Mouse (Mus musculus): ENCODE data around the gene Riox2. TPM values are rescaled to one million over a fixed set of nuclear protein-coding genes. Genes with fewer than 3 reads are reported as not detected.

The Riox2 gene
- total and polyA plus RNA-seq, 2 experiments from 2014 or later, result 0.73 to 15.0 TPM

DNA sequence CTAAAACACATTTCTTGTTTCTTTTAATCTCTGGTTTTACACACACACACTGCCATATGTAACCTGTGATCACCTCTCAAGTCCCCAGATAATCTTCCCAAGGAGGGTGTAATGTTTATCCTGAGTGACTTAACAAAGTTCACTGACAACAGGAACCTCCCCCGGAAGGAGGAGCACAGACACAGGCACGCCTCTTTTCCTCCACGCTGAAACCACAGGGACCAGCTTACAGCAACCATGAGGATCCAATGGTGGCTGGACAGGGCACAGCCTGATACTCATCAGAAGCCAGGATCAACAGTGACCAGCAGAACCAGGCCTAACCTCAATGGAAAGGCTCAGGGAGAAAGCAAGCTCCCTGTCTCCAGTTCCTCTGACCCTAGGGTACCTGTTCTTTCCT lies 61.0 kb downstream of the Riox2 start:
- TF ChIP-seq EP300 (IDR thresholded peaks at IDR 0.05; ENCODE audit: low read depth) (no peak), CTCF (IDR thresholded peaks at IDR 0.05; ENCODE audit: low read depth) (no peak)
- Histone ChIP-seq H3K27ac (ENCODE audit: low read depth) (no peak overlapping the region), H3K4me2 (ENCODE audit: low read depth, low read length) (no peak overlapping the region), H3K4me3 (ENCODE audit: low read depth, low read length) (no peak overlapping the region), H3K27me3 (ENCODE audit: control insufficient read depth, insufficient read depth, low read length) (no peaks in the 10 kb centered on the region), H3K36me3 (replicated peaks; ENCODE audit: control insufficient read depth, insufficient read depth, low read length) (peaks cover 77% of the 10 kb centered on the region), H3K9ac (replicated peaks; ENCODE audit: low read depth, low read length) (no peak overlapping the region), H3K4me1 (ENCODE audit: control insufficient read depth, insufficient read depth) (no peaks in the 10 kb centered on the region), H3K9me3 (replicated peaks; ENCODE audit: control insufficient read depth, low read length) (no peaks in the 10 kb centered on the region)
- ATAC-seq (ENCODE audit: insufficient read depth, low read depth) (no peak), DNase-seq (ENCODE audit: low spot score) (no peak)
- WGBS, result 34% methylated on average over 3 of the region's 3 CpGs

DNA sequence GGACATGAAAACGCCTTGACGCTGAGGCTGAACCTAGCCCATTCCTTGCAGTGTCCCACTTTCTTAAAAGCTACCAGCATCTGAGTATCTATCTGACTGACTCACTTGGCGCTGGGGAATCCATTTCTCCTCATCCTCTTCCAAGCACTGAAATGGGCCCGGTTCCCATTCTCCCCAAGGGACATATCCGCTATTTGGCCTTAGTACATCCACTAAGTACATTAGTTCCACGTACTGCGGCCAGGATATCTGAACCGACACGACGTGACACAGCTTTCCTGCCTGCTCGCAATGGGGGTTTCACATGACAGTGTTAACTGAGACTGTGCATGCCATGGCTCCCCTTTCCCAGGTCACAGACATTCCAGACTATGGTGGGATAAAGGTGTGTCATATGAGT lies 62.8 kb downstream of the Riox2 start:
- DNase-seq (ENCODE audit: low spot score) (no peak), ATAC-seq (ENCODE audit: insufficient read depth, low read depth) (no peak)
- Histone ChIP-seq H3K4me3 (ENCODE audit: low read depth, low read length) (no peak overlapping the region), H3K27me3 (ENCODE audit: control insufficient read depth, insufficient read depth, low read length) (no peaks in the 10 kb centered on the region), H3K27ac (ENCODE audit: low read depth) (no peak overlapping the region), H3K36me3 (replicated peaks; ENCODE audit: control insufficient read depth, insufficient read depth, low read length) (peaks cover 70% of the 10 kb centered on the region), H3K4me1 (ENCODE audit: control insufficient read depth, insufficient read depth) (no peaks in the 10 kb centered on the region), H3K9me3 (replicated peaks; ENCODE audit: control insufficient read depth, low read length) (no peaks in the 10 kb centered on the region), H3K9ac (replicated peaks; ENCODE audit: low read depth, low read length) (no peak overlapping the region), H3K4me2 (ENCODE audit: low read depth, low read length) (no peak overlapping the region)
- TF ChIP-seq EP300 (IDR thresholded peaks at IDR 0.05; ENCODE audit: low read depth) (no peak), CTCF (IDR thresholded peaks at IDR 0.05; ENCODE audit: low read depth) (no peak)
- WGBS, result 82% methylated on average over 11 of the region's 11 CpGs

DNA sequence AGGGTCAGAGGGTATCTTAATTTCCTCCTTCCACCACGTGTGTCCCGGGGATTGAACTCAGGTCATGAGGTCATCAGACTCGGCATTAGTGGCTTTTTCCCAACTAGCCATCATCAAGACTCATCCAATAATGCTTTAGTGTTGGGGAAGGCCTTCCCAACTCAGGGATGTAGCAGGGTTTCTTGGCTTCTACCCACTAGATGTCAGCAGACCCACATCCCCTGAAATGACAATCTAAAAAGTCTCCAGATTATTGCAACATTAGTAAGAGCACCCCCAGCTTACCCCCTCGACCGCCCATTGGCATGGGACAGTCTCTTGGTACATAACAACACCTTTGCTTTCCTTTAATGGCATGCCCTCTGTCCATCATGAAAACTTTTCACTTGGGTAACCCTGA lies 64.1 kb downstream of the Riox2 start:
- no peak for ATAC-seq (ENCODE audit: insufficient read depth, low read depth)
- TF ChIP-seq EP300 (IDR thresholded peaks at IDR 0.05; ENCODE audit: low read depth), result no peak
- TF ChIP-seq CTCF (IDR thresholded peaks at IDR 0.05; ENCODE audit: low read depth), result peak; percentile 41
- Histone ChIP-seq H3K9ac (replicated peaks; ENCODE audit: low read depth, low read length) (no peak overlapping the region), H3K4me2 (ENCODE audit: low read depth, low read length) (no peak overlapping the region), H3K36me3 (replicated peaks; ENCODE audit: control insufficient read depth, insufficient read depth, low read length) (peaks cover 68% of the 10 kb centered on the region), H3K27me3 (ENCODE audit: control insufficient read depth, insufficient read depth, low read length) (no peaks in the 10 kb centered on the region), H3K27ac (ENCODE audit: low read depth) (no peak overlapping the region), H3K4me1 (ENCODE audit: control insufficient read depth, insufficient read depth) (no peaks in the 10 kb centered on the region), H3K4me3 (ENCODE audit: low read depth, low read length) (no peak overlapping the region), H3K9me3 (replicated peaks; ENCODE audit: control insufficient read depth, low read length) (no peaks in the 10 kb centered on the region)
- no peak for DNase-seq (ENCODE audit: low spot score)
- WGBS, result 62% methylated on average over 5 of the region's 5 CpGs

DNA sequence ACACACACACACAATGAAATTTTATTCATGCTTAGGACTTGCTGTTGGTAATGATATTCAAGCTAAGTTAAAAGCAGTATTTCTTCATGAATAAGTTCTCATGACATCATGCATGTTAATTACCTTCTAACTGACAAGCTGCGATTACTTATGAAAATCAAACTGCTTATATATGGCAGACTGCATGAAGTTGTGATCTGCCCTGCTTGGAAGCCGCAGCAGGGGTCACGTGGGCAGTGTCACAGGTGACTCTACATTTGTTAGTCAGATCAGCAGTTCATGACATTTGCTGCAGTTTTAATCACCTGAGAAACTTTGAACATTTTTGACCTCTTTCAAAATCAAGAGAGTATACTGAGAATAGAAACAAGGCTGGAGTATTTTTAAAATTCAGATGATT lies 69.4 kb downstream of the Riox2 start:
- DNase-seq (ENCODE audit: low spot score) (no peak), ATAC-seq (ENCODE audit: insufficient read depth, low read depth) (no peak)
- H3K9ac ChIP-seq (replicated peaks; ENCODE audit: low read depth, low read length), result no peak overlapping the region
- no peak overlapping the region for H3K4me3 ChIP-seq (ENCODE audit: low read depth, low read length)
- H3K4me1 ChIP-seq (ENCODE audit: control insufficient read depth, insufficient read depth), result no peaks in the 10 kb centered on the region
- no peak overlapping the region for H3K27ac ChIP-seq (ENCODE audit: low read depth)
- H3K36me3 ChIP-seq (replicated peaks; ENCODE audit: control insufficient read depth, insufficient read depth, low read length), result peaks cover 59% of the 10 kb centered on the region
- no peaks in the 10 kb centered on the region for H3K27me3 ChIP-seq (ENCODE audit: control insufficient read depth, insufficient read depth, low read length)
- H3K4me2 ChIP-seq (ENCODE audit: low read depth, low read length), result no peak overlapping the region
- WGBS, result 88% methylated on average over 3 of the region's 3 CpGs
- no peaks in the 10 kb centered on the region for H3K9me3 ChIP-seq (replicated peaks; ENCODE audit: control insufficient read depth, low read length)
- no peak for TF ChIP-seq EP300 (IDR thresholded peaks at IDR 0.05; ENCODE audit: low read depth)

DNA sequence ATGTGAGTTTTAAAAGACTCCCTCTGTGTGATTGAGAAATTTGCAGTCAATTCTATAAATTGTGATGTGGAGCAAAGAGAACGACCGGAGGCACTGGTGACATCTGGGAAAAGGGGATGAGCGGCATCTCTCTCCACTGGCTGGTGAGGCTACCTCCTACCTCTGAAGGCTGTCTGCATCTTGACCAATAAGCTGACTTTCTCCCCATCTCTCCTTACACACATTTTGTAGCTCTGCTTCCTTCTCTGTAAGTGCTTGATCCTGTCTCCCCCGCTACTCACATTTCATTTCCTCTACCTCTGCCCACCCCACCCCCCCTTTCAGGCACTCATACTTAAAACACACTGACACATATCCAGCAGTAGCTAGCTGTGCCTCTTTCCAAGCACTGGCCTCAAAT lies 69.8 kb downstream of the Riox2 start:
- Histone ChIP-seq H3K9me3 (replicated peaks; ENCODE audit: control insufficient read depth, low read length) (no peaks in the 10 kb centered on the region), H3K27me3 (ENCODE audit: control insufficient read depth, insufficient read depth, low read length) (no peaks in the 10 kb centered on the region), H3K36me3 (replicated peaks; ENCODE audit: control insufficient read depth, insufficient read depth, low read length) (peaks cover 54% of the 10 kb centered on the region), H3K4me1 (ENCODE audit: control insufficient read depth, insufficient read depth) (no peaks in the 10 kb centered on the region), H3K9ac (replicated peaks; ENCODE audit: low read depth, low read length) (no peak overlapping the region), H3K4me3 (ENCODE audit: low read depth, low read length) (no peak overlapping the region), H3K4me2 (ENCODE audit: low read depth, low read length) (no peak overlapping the region), H3K27ac (ENCODE audit: low read depth) (no peak overlapping the region)
- ATAC-seq (ENCODE audit: insufficient read depth, low read depth), result no peak
- no peak for TF ChIP-seq EP300 (IDR thresholded peaks at IDR 0.05; ENCODE audit: low read depth)
- TF ChIP-seq CTCF (IDR thresholded peaks at IDR 0.05; ENCODE audit: low read depth), result no peak
- 81% methylated on average over 4 of the region's 4 CpGs for WGBS
- no peak for DNase-seq (ENCODE audit: low spot score)

Other genes with a start within 250 kb of the Riox2 start
- not detected in 2 replicates for gene Olfr201, start 199.1 kb upstream of the Riox2 start, total RNA-seq (2014; rRNA removed; ENCODE audit: low replicate concordance)
- gene Olfr201, start 199.1 kb upstream of the Riox2 start, polyA plus RNA-seq (2015; fragmentation: Nextera tagmentation; extraction: Ambion mirVana), result not detected in 2 replicates
- not detected in 2 replicates for gene Olfr202, start 185.0 kb upstream of the Riox2 start, total RNA-seq (2014; rRNA removed; ENCODE audit: low replicate concordance)
- not detected in 2 replicates for gene Olfr202, start 185.0 kb upstream of the Riox2 start, polyA plus RNA-seq (2015; fragmentation: Nextera tagmentation; extraction: Ambion mirVana)
- gene Olfr203, start 172.9 kb upstream of the Riox2 start, total RNA-seq (2014; rRNA removed; ENCODE audit: low replicate concordance), result not detected in 2 replicates
- not detected in 2 replicates for gene Olfr203, start 172.9 kb upstream of the Riox2 start, polyA plus RNA-seq (2015; fragmentation: Nextera tagmentation; extraction: Ambion mirVana)
- not detected in 2 replicates for gene Olfr204, start 153.5 kb upstream of the Riox2 start, total RNA-seq (2014; rRNA removed; ENCODE audit: low replicate concordance)
- not detected in 2 replicates for gene Olfr204, start 153.5 kb upstream of the Riox2 start, polyA plus RNA-seq (2015; fragmentation: Nextera tagmentation; extraction: Ambion mirVana)
- not detected in 2 replicates for gene Olfr205, start 140.6 kb upstream of the Riox2 start, total RNA-seq (2014; rRNA removed; ENCODE audit: low replicate concordance)
- not detected in 2 replicates for gene Olfr205, start 140.6 kb upstream of the Riox2 start, polyA plus RNA-seq (2015; fragmentation: Nextera tagmentation; extraction: Ambion mirVana)
- gene Olfr206, start 122.5 kb upstream of the Riox2 start, total RNA-seq (2014; rRNA removed; ENCODE audit: low replicate concordance), result not detected in 2 replicates
- not detected in 2 replicates for gene Olfr206, start 122.5 kb upstream of the Riox2 start, polyA plus RNA-seq (2015; fragmentation: Nextera tagmentation; extraction: Ambion mirVana)
- gene Olfr209, start 107.8 kb upstream of the Riox2 start, total RNA-seq (2014; rRNA removed; ENCODE audit: low replicate concordance), result not detected in 2 replicates
- not detected in 2 replicates for gene Olfr209, start 107.8 kb upstream of the Riox2 start, polyA plus RNA-seq (2015; fragmentation: Nextera tagmentation; extraction: Ambion mirVana)
- not detected in 2 replicates for gene Gabrr3, start 64.4 kb upstream of the Riox2 start, total RNA-seq (2014; rRNA removed; ENCODE audit: low replicate concordance)
- gene Gabrr3, start 64.4 kb upstream of the Riox2 start, polyA plus RNA-seq (2015; fragmentation: Nextera tagmentation; extraction: Ambion mirVana), result not detected in 2 replicates
- 26.9 and 40.0 TPM in 2 replicates for gene Crybg3, start 129.2 kb downstream of the Riox2 start, total RNA-seq (2014; rRNA removed; ENCODE audit: low replicate concordance)
- gene Crybg3, start 129.2 kb downstream of the Riox2 start, polyA plus RNA-seq (2015; fragmentation: Nextera tagmentation; extraction: Ambion mirVana), result 8.9 and 9.2 TPM in 2 replicates
- gene Arl6, start 167.6 kb downstream of the Riox2 start, total RNA-seq (2014; rRNA removed; ENCODE audit: low replicate concordance), result 8.7 and 9.8 TPM in 2 replicates
- gene Arl6, start 167.6 kb downstream of the Riox2 start, polyA plus RNA-seq (2015; fragmentation: Nextera tagmentation; extraction: Ambion mirVana), result 18.2 and 18.6 TPM in 2 replicates